Mouse (Mus musculus) liver, embryonic 14.5 days (tissue): ENCODE results near the gene Brinp2.

ENCODE experiments used
- CTCF ChIP-seq: IDR thresholded peaks from 2 replicates; pipeline ENCODE4 v1.5.1; 2016; ENCODE audit warnings: antibody characterized with exemption, low read depth, control low read depth
- EP300 ChIP-seq: IDR thresholded peaks from 2 replicates; pipeline ENCODE4 v1.6.1; 2016; ENCODE audit warnings: antibody characterized with exemption, low read depth

GRCm38 (mm10) chr1:158245486-158245885, 110.6 kb downstream of the Brinp2 start:
- TF ChIP-seq CTCF (no peak), EP300 (no peak)
